ENCODE assay signal across 18 mouse cellular contexts in the genomic region with DNA sequence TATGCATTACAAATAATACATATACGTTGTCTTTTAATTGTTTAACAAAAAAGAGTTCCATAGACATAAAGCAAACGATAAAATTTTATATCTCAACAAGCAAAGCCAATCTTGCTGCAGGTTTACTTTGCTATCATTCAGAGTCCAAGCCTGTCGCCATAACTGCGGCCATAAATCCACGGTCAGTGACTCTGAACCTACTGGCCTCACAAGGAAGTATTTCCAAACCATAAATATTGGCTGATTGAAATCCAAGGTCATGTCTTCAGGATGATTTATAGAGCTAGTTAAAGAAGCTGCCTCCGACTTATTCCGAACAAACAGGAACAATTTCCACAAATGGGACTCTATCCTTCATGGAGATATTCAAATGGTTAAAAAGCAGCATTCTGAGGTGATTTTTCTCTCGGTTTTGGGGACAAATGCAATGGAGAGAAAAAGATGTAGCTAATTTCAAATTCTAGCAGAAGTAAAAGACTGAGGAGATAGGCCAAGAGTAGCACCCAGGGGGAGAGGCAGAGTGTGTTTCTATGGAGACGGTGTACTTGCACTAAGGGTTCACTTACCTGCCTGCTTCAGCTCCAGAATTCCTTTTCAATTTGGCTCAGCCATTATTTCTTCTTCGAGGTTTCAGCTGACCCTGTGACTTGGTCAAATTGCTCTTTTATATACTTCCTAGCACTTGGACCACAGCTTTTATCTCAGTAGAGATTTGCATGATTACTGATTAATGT.
DNase-seq lines count a peak whose midpoint lies in the region; ATAC-seq lines count a peak whose summit lies in the region.
"Had no signal": no experiment of that assay in that cellular context is flagged by ENCODE, and none has a peak within 500 bp of the region (broad histone marks: within the 10 kb centered on the region; RNA-seq: fewer than 3 reads in every experiment).

No protein-coding gene starts in this region.

- no peaks in the 10 kb centered on the region for H3K27me3 ChIP-seq in hindbrain, embryonic 15.5 days
- no peaks in the 10 kb centered on the region for H3K27me3 ChIP-seq in hindbrain, embryonic 11.5 days (ENCODE audit: control insufficient read depth, insufficient read depth, low read length)
- no peaks in the 10 kb centered on the region for H3K27me3 ChIP-seq in intestine, embryonic 14.5 days (replicated peaks; ENCODE audit: control insufficient read depth, insufficient read depth, low read length)
- no peaks in the 10 kb centered on the region for H3K27me3 ChIP-seq in intestine, embryonic 15.5 days (replicated peaks)
- H3K27me3 ChIP-seq in neural tube, embryonic 12.5 days (replicated peaks) = no peaks in the 10 kb centered on the region
- H3K27me3 ChIP-seq: forebrain, embryonic 13.5 days had no signal

- no peaks in the 10 kb centered on the region for H3K36me3 ChIP-seq in hindbrain, embryonic 15.5 days
- no peaks in the 10 kb centered on the region for H3K36me3 ChIP-seq in hindbrain, embryonic 11.5 days (ENCODE audit: control insufficient read depth, insufficient read depth, low read length)
- H3K36me3 ChIP-seq in intestine, embryonic 14.5 days (ENCODE audit: control insufficient read depth, insufficient read depth, low read length) = no peaks in the 10 kb centered on the region
- H3K36me3 ChIP-seq in intestine, embryonic 15.5 days = no peaks in the 10 kb centered on the region
- H3K36me3 ChIP-seq in neural tube, embryonic 12.5 days = no peaks in the 10 kb centered on the region
- H3K36me3 ChIP-seq: embryonic facial prominence, embryonic 10.5 days; heart, embryonic 10.5 days had no signal

- peaks cover 13% of the 10 kb centered on the region; the same call in 1 of the 2 replicates for H3K4me1 ChIP-seq in hindbrain, embryonic 15.5 days (replicated peaks)
- no peaks in the 10 kb centered on the region for H3K4me1 ChIP-seq in hindbrain, embryonic 11.5 days (replicated peaks; ENCODE audit: control insufficient read depth, insufficient read depth, low read length)
- no peaks in the 10 kb centered on the region for H3K4me1 ChIP-seq in intestine, embryonic 14.5 days (replicated peaks; ENCODE audit: control insufficient read depth, insufficient read depth, low read length)
- no peaks in the 10 kb centered on the region for H3K4me1 ChIP-seq in intestine, embryonic 15.5 days (replicated peaks)
- no peaks in the 10 kb centered on the region for H3K4me1 ChIP-seq in neural tube, embryonic 12.5 days
- H3K4me1 ChIP-seq: embryonic facial prominence, embryonic 10.5 days; forebrain, embryonic 13.5 days; heart, embryonic 10.5 days had no signal

- no peak overlapping the region for H3K4me3 ChIP-seq in hindbrain, embryonic 15.5 days
- H3K4me3 ChIP-seq in hindbrain, embryonic 11.5 days (ENCODE audit: low read depth, low read length) = no peak overlapping the region
- no peak overlapping the region for H3K4me3 ChIP-seq in intestine, embryonic 14.5 days (ENCODE audit: low read depth, low read length)
- no peak overlapping the region for H3K4me3 ChIP-seq in intestine, embryonic 15.5 days (replicated peaks)
- no peak overlapping the region for H3K4me3 ChIP-seq in neural tube, embryonic 12.5 days
- H3K4me3 ChIP-seq: embryonic facial prominence, embryonic 10.5 days; forebrain, embryonic 13.5 days; heart, embryonic 10.5 days had no signal

- no peaks in the 10 kb centered on the region for H3K9me3 ChIP-seq in hindbrain, embryonic 15.5 days
- H3K9me3 ChIP-seq in hindbrain, embryonic 11.5 days (ENCODE audit: control insufficient read depth, low read length) = no peaks in the 10 kb centered on the region
- H3K9me3 ChIP-seq in intestine, embryonic 14.5 days (ENCODE audit: control insufficient read depth, low read length) = no peaks in the 10 kb centered on the region
- H3K9me3 ChIP-seq in intestine, embryonic 15.5 days = no peaks in the 10 kb centered on the region
- H3K9me3 ChIP-seq in neural tube, embryonic 12.5 days = no peaks in the 10 kb centered on the region
- H3K9me3 ChIP-seq: embryonic facial prominence, embryonic 10.5 days; forebrain, embryonic 13.5 days; heart, embryonic 10.5 days had no signal

- H3K4me2 ChIP-seq in hindbrain, embryonic 15.5 days = no peak overlapping the region
- H3K4me2 ChIP-seq in hindbrain, embryonic 11.5 days (replicated peaks; ENCODE audit: low read depth, low read length) = no peak overlapping the region
- no peak overlapping the region for H3K4me2 ChIP-seq in intestine, embryonic 14.5 days (ENCODE audit: low read length)
- H3K4me2 ChIP-seq in intestine, embryonic 15.5 days (replicated peaks) = no peak overlapping the region
- no peak overlapping the region for H3K4me2 ChIP-seq in neural tube, embryonic 12.5 days (replicated peaks)
- H3K4me2 ChIP-seq: forebrain, embryonic 13.5 days had no signal

- ATAC-seq in hindbrain, embryonic 15.5 days (ENCODE audit: low FRiP score, low read depth) = no peak
- no peak for ATAC-seq in hindbrain, embryonic 11.5 days (ENCODE audit: low FRiP score)
- ATAC-seq in intestine, embryonic 14.5 days (replicated peaks; ENCODE audit: low FRiP score, low TSS enrichment, low read depth) = peak; percentile 79
- peak; percentile 95 for ATAC-seq in intestine, embryonic 15.5 days
- ATAC-seq in neural tube, embryonic 12.5 days (ENCODE audit: low FRiP score, low read depth) = peak; percentile 34; the same call in 1 of the 2 replicates

- no peak overlapping the region for H3K9ac ChIP-seq in hindbrain, embryonic 15.5 days
- H3K9ac ChIP-seq in hindbrain, embryonic 11.5 days (ENCODE audit: low read depth, low read length) = no peak overlapping the region
- H3K9ac ChIP-seq in intestine, embryonic 14.5 days (ENCODE audit: low read length) = no peak overlapping the region
- H3K9ac ChIP-seq in intestine, embryonic 15.5 days = no peak overlapping the region
- no peak overlapping the region for H3K9ac ChIP-seq in neural tube, embryonic 12.5 days
- H3K9ac ChIP-seq: forebrain, embryonic 13.5 days had no signal

- DNase-seq in hindbrain, embryonic 11.5 days (ENCODE audit: low spot score) = no peak
- no peak for DNase-seq in intestine, embryonic 14.5 days (ENCODE audit: low spot score)
- DNase-seq in cerebellum, adult 11 months = no peak
- no peak for DNase-seq in layer of hippocampus, postnatal 14 days (ENCODE audit: low spot score in 2 of 2)
- no peak for DNase-seq in T-cell, adult 2 months (ENCODE audit: low spot score)
- DNase-seq: adrenal gland, adult 8-10 months; adrenal gland, postnatal 36 days; cerebellum, adult 8-10 months; cerebellum, postnatal 25 days; heart, adult 18-20 months; heart, postnatal 10 days; heart, postnatal 4 days had no signal

- 70% methylated on average over 10 of the region's 10 CpGs for WGBS in hindbrain, embryonic 15.5 days
- WGBS in hindbrain, embryonic 11.5 days = 77% methylated on average over 10 of the region's 10 CpGs
- 53% methylated on average over 10 of the region's 10 CpGs for WGBS in intestine, embryonic 14.5 days
- 43% methylated on average over 10 of the region's 10 CpGs for WGBS in intestine, embryonic 15.5 days
- 63% methylated on average over 10 of the region's 10 CpGs for WGBS in neural tube, embryonic 12.5 days

- 0 out of 2 replicates have a peak overlapping the region, but pooled peaks have one; percentile 34 for H3K27ac ChIP-seq in hindbrain, embryonic 15.5 days (replicated peaks)
- no peak overlapping the region for H3K27ac ChIP-seq in hindbrain, embryonic 11.5 days (ENCODE audit: low read depth, low read length)
- no peak overlapping the region for H3K27ac ChIP-seq in intestine, embryonic 14.5 days (ENCODE audit: low read depth)
- no peak overlapping the region for H3K27ac ChIP-seq in intestine, embryonic 15.5 days
- no peak overlapping the region for H3K27ac ChIP-seq in neural tube, embryonic 12.5 days
- H3K27ac ChIP-seq: embryonic facial prominence, embryonic 10.5 days; forebrain, embryonic 13.5 days; heart, embryonic 10.5 days had no signal

Comparison
In these comparisons a context has a peak if more than half of its experiments do, and no peak if none do; other contexts are left out.
1. ATAC-seq: peak in intestine, embryonic 14.5 days (single experiment), intestine, embryonic 15.5 days (single experiment) and neural tube, embryonic 12.5 days (single experiment); none in hindbrain, embryonic 15.5 days (single experiment) and hindbrain, embryonic 11.5 days (single experiment).